Mouse (Mus musculus) cerebellum, adult 2 months (tissue): ENCODE measurements at regions not wholly inside any gene's neighbourhood (a gene's known extent, or its start where the extent isn't known, plus 50 kb on each side); places are given as distances from the start of the nearest gene placed in this dataset.

ENCODE experiments used
- CTCF ChIP-seq: fragments of 200-500 bp; IDR thresholded peaks from 2 replicates; pipeline ENCODE4 v1.5.1; 2011; ENCODE audit warnings: low read depth, mild to moderate bottlenecking, control low read depth, low read length, moderate library complexity, borderline replicate concordance; ENCODE audit not compliant: insufficient read depth
- POLR2A ChIP-seq: fragments of 200-500 bp; IDR thresholded peaks from 2 replicates; pipeline ENCODE4 v1.6.1; 2011; ENCODE audit warnings: low read length, control low read depth, borderline replicate concordance; ENCODE audit not compliant: insufficient read depth

GRCm38 (mm10) chr15:41154551-41155151 lies 1020.5 kb downstream of the 9330182O14Rik start:
- TF ChIP-seq POLR2A = no peak
- no peak for TF ChIP-seq CTCF
